Mouse (Mus musculus): ENCODE results near the gene Rap1gds1.

GRCm38 (mm10) chr3:139025077-139025476, 49.9 kb downstream of the Rap1gds1 start:
- TF ChIP-seq TCF12 (IDR thresholded peaks at IDR 0.05; ENCODE audit: insufficient read depth, poor library complexity, severe bottlenecking), result no peak
- no peak for TF ChIP-seq MAX (IDR thresholded peaks at IDR 0.05; ENCODE audit: low read depth)
- TF ChIP-seq POLR2A (IDR thresholded peaks at IDR 0.05; ENCODE audit: insufficient read length, low read depth), result no peak
- no peak for TF ChIP-seq MYOD1 (IDR thresholded peaks at IDR 0.05; ENCODE audit: control insufficient read depth in 1 of 3, insufficient read length in 2 of 3, low read depth in 2 of 3)
- TF ChIP-seq TCF3 (IDR thresholded peaks at IDR 0.05; ENCODE audit: insufficient read length, low read depth), result no peak
- TF ChIP-seq E2F4 (IDR thresholded peaks at IDR 0.05; ENCODE audit: insufficient read depth), result no peak
- TF ChIP-seq POLR2AphosphoS2 (IDR thresholded peaks at IDR 0.05; ENCODE audit: insufficient read length, low read depth), result no peak
- no peak for TF ChIP-seq USF1 (IDR thresholded peaks at IDR 0.05; ENCODE audit: low read depth)
- no peak for TF ChIP-seq SRF (IDR thresholded peaks at IDR 0.05; ENCODE audit: control insufficient read depth, insufficient read length, low read depth)
- TF ChIP-seq CEBPB (IDR thresholded peaks at IDR 0.05; ENCODE audit: insufficient read depth, poor library complexity, severe bottlenecking), result no peak

Data from myocyte (in vitro differentiated cells).